In the genomic region with DNA sequence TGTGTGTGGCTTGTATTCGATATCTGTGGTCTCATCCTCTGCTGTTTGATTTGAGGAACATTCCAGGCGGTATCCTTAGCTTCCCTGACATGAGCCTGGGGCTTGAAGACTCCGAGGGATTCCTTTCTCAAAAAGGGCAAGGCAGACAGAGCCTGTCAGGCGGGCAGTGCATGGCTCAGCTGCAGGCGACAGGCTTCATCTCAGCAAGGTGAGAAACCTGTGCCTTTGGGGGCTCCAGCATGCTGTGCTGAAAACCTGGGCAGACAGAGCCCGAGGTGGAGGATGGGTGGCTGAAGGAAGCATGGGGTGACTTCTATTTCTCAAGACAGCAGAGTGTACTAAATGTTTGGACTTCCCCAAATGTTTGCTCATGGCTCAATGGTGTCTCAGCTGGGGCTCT, we compare ENCODE assay signal across 17 mouse cellular contexts. TPM values are rescaled to one million over a fixed set of nuclear protein-coding genes. Genes with fewer than 3 reads are reported as not detected.
A peak's percentile ranks its signal among the peaks of the same experiment; 100 is the strongest.
DNase-seq lines count a peak whose midpoint lies in the region; ATAC-seq and TF ChIP-seq lines count a peak whose summit lies in the region.
"Had no signal": no experiment of that assay in that cellular context is flagged by ENCODE, and none has a peak within 500 bp of the region (broad histone marks: within the 10 kb centered on the region; RNA-seq: fewer than 3 reads in every experiment).

No protein-coding gene starts in this region.

- no peaks in the 10 kb centered on the region for H3K27me3 ChIP-seq in hindbrain, embryonic 13.5 days
- no peaks in the 10 kb centered on the region for H3K27me3 ChIP-seq in hindbrain, embryonic 16.5 days (replicated peaks; ENCODE audit: control insufficient read depth, insufficient read depth, low read length)
- no peaks in the 10 kb centered on the region for H3K27me3 ChIP-seq in CH12.LX (replicated peaks)
- H3K27me3 ChIP-seq: embryonic facial prominence, embryonic 12.5 days; forebrain, embryonic 15.5 days; intestine, embryonic 15.5 days had no signal

- no peak overlapping the region for H3K4me2 ChIP-seq in hindbrain, embryonic 13.5 days
- H3K4me2 ChIP-seq in hindbrain, embryonic 16.5 days (ENCODE audit: low read length): no peak overlapping the region
- H3K4me2 ChIP-seq in CH12.LX (ENCODE audit: insufficient read depth, low read depth, poor library complexity, severe bottlenecking): no peak overlapping the region
- H3K4me2 ChIP-seq: embryonic facial prominence, embryonic 12.5 days; forebrain, embryonic 15.5 days; heart, embryonic 12.5 days; intestine, embryonic 15.5 days had no signal

- WGBS in hindbrain, embryonic 13.5 days: 41% methylated on average over 6 of the region's 6 CpGs
- 41% methylated on average over 6 of the region's 6 CpGs for WGBS in hindbrain, embryonic 16.5 days

- H3K4me1 ChIP-seq in hindbrain, embryonic 13.5 days (replicated peaks): no peaks in the 10 kb centered on the region
- no peaks in the 10 kb centered on the region for H3K4me1 ChIP-seq in hindbrain, embryonic 16.5 days (ENCODE audit: control insufficient read depth, insufficient read depth, low read depth, low read length)
- peaks cover 16 to 85% of the 10 kb centered on the region in 2 experiments for H3K4me1 ChIP-seq in CH12.LX (ENCODE audit: control insufficient read depth in 1 of 2, insufficient read depth in 2 of 2)
- H3K4me1 ChIP-seq: forebrain, embryonic 15.5 days; heart, embryonic 12.5 days; intestine, embryonic 15.5 days had no signal

- no peak for TF ChIP-seq CTCF in CH12.LX (conservative IDR thresholded peaks at IDR 0.05 in 1 of 2, IDR thresholded peaks at IDR 0.05 in 1 of 2; ENCODE audit: low read depth in 2 of 2, low read length in 2 of 2)
- no peak for TF ChIP-seq CTCF in brain, embryonic 14.5 days (IDR thresholded peaks at IDR 0.05; ENCODE audit: borderline replicate concordance, extremely low read depth, insufficient read depth, insufficient read length)

- H3K9me3 ChIP-seq in hindbrain, embryonic 13.5 days: no peaks in the 10 kb centered on the region
- H3K9me3 ChIP-seq in hindbrain, embryonic 16.5 days (ENCODE audit: control insufficient read depth, low read length): no peaks in the 10 kb centered on the region
- no peaks in the 10 kb centered on the region for H3K9me3 ChIP-seq in CH12.LX (replicated peaks; ENCODE audit: low read length)
- H3K9me3 ChIP-seq: embryonic facial prominence, embryonic 12.5 days; forebrain, embryonic 15.5 days; heart, embryonic 12.5 days; intestine, embryonic 15.5 days had no signal

- no peak overlapping the region for H3K4me3 ChIP-seq in hindbrain, embryonic 13.5 days
- no peak overlapping the region for H3K4me3 ChIP-seq in hindbrain, embryonic 16.5 days (ENCODE audit: low read length)
- no peak overlapping the region for H3K4me3 ChIP-seq in CH12.LX (replicated peaks in 1 of 3; ENCODE audit: low read depth in 2 of 3, low read length in 2 of 3, poor library complexity in 1 of 3)
- H3K4me3 ChIP-seq: embryonic facial prominence, embryonic 12.5 days; forebrain, embryonic 15.5 days; heart, adult 2 months; heart, embryonic 12.5 days; intestine, embryonic 15.5 days had no signal

- H3K9ac ChIP-seq in hindbrain, embryonic 13.5 days: no peak overlapping the region
- no peak overlapping the region for H3K9ac ChIP-seq in hindbrain, embryonic 16.5 days (ENCODE audit: low read depth, low read length)
- 0 out of 2 replicates have a peak overlapping the region, but pooled peaks have one; percentile 9 for H3K9ac ChIP-seq in CH12.LX (ENCODE audit: insufficient read depth, low read depth)
- H3K9ac ChIP-seq: embryonic facial prominence, embryonic 12.5 days; forebrain, embryonic 15.5 days; heart, embryonic 12.5 days; intestine, embryonic 15.5 days had no signal

- dilution Hi-C loops in CH12.LX (cut with MboI; ENCODE audit: extremely low pct_ligation_motif_present, extremely low pct_unique_long_range_greater_than_20kb, low sequenced_read_pairs): no loop called here

- peaks cover 38% of the 10 kb centered on the region for H3K79me2 ChIP-seq in CH12.LX (replicated peaks; ENCODE audit: control insufficient read depth, extremely low read depth, insufficient read depth, poor library complexity, severe bottlenecking)

- TF ChIP-seq EP300 in CH12.LX (IDR thresholded peaks at IDR 0.05; ENCODE audit: low read length): no peak

- in situ Hi-C loops in CH12.LX (cut with MboI; ENCODE audit: low pct_ligation_motif_present, low pct_unique_long_range_greater_than_20kb, low sequenced_read_pairs): no loop called here

- DNase-seq in CH12.LX (ENCODE audit: extremely low read depth): peak; percentile 49
- peak; percentile 15 for DNase-seq in brain, embryonic 14.5 days (ENCODE audit: low read depth)
- no peak for DNase-seq in layer of hippocampus, adult 8-10 months (ENCODE audit: low spot score in 2 of 2)
- no peak for DNase-seq in kidney, adult 8-10 months
- DNase-seq: adrenal gland, postnatal 10 days; cerebellum, adult 11-12 months; cerebellum, adult 9-10 months; gastrocnemius, postnatal 10 days; heart, adult 2 months had no signal

- H3K36me3 ChIP-seq in hindbrain, embryonic 13.5 days: no peaks in the 10 kb centered on the region
- no peaks in the 10 kb centered on the region for H3K36me3 ChIP-seq in hindbrain, embryonic 16.5 days (ENCODE audit: control insufficient read depth, insufficient read depth, low read length)
- peaks cover 0 to 43% of the 10 kb centered on the region in 2 experiments for H3K36me3 ChIP-seq in CH12.LX (replicated peaks in 1 of 2; ENCODE audit: control insufficient read depth in 1 of 2, insufficient read depth in 1 of 2, low read length in 1 of 2)
- H3K36me3 ChIP-seq: embryonic facial prominence, embryonic 12.5 days; forebrain, embryonic 15.5 days; G1E; heart, embryonic 12.5 days; intestine, embryonic 15.5 days had no signal

- no peak for TF ChIP-seq RAD21 in CH12.LX (IDR thresholded peaks at IDR 0.05; ENCODE audit: low read depth, low read length)

- H3K27ac ChIP-seq in hindbrain, embryonic 13.5 days: peak overlapping the region; percentile 1; the same call in 1 of the 2 replicates
- H3K27ac ChIP-seq in hindbrain, embryonic 16.5 days (ENCODE audit: low read depth, low read length): no peak overlapping the region
- no peak overlapping the region for H3K27ac ChIP-seq in CH12.LX (ENCODE audit: insufficient read depth, low read depth)
- H3K27ac ChIP-seq: embryonic facial prominence, embryonic 12.5 days; forebrain, embryonic 15.5 days; heart, adult 2 months; intestine, embryonic 15.5 days had no signal

- ATAC-seq in hindbrain, embryonic 13.5 days (ENCODE audit: low FRiP score): no peak
- ATAC-seq in hindbrain, embryonic 16.5 days: no peak
- ATAC-seq in megakaryocyte progenitor cell, adult 5-6 weeks (replicated peaks; ENCODE audit: poor library complexity): 0 out of 2 replicates have a peak, but pooled peaks have one; percentile 15
- ATAC-seq: forebrain, embryonic 15.5 days; intestine, embryonic 15.5 days had no signal

- TF ChIP-seq POLR2A in CH12.LX (IDR thresholded peaks at IDR 0.05; ENCODE audit: low read depth, low read length): no peak
- no peak for TF ChIP-seq POLR2A in brain, embryonic 14.5 days (IDR thresholded peaks at IDR 0.05; ENCODE audit: borderline replicate concordance, extremely low read depth, insufficient read depth, insufficient read length, poor library complexity, severe bottlenecking)

TF ChIP-seq in CH12.LX, 34 proteins besides CTCF, POLR2A, EP300 and RAD21:
- no peak for TF ChIP-seq JUND (conservative IDR thresholded peaks at IDR 0.05; ENCODE audit: low read depth, low read length)
- TF ChIP-seq TBP (conservative IDR thresholded peaks at IDR 0.05; ENCODE audit: low read depth, low read length): no peak
- no peak for TF ChIP-seq KAT2A (IDR thresholded peaks at IDR 0.05; ENCODE audit: insufficient replicate concordance, low read length)
- peak; percentile 34 for TF ChIP-seq ETS1 (conservative IDR thresholded peaks at IDR 0.05; ENCODE audit: low read depth, low read length)
- TF ChIP-seq USF2 (conservative IDR thresholded peaks at IDR 0.05; ENCODE audit: low read depth, low read length): no peak
- no peak for TF ChIP-seq HCFC1 (IDR thresholded peaks at IDR 0.05; ENCODE audit: low read depth, low read length)
- no peak for TF ChIP-seq MAZ (IDR thresholded peaks at IDR 0.05; ENCODE audit: low read depth, low read length)
- TF ChIP-seq BHLHE40 (IDR thresholded peaks at IDR 0.05; ENCODE audit: low read depth, low read length): no peak
TF ChIP-seq in CH12.LX: peak in this region for 1.

RNA-seq across cellular contexts. Expression of a gene that starts 13.6 kb away (rescaled TPM):
- 7.2 and 7.3 TPM in 2 replicates for polyA plus RNA-seq in hindbrain, embryonic 13.5 days (2015; fragmentation: Nextera tagmentation; extraction: Ambion mirVana)
- polyA plus RNA-seq in hindbrain, embryonic 16.5 days (2015; fragmentation: Nextera tagmentation; extraction: Ambion mirVana): 13.8 and 15.0 TPM in 2 replicates
- total RNA-seq in CH12.LX (2012; rRNA removed) (23.5 and 34.7 TPM in 2 replicates), CH12.LX (2014; rRNA removed) (45.8 and 47.9 TPM in 2 replicates)
- polyA plus RNA-seq in CH12.LX (2012; ENCODE audit: insufficient read length, low read depth): 51.6 and 53.7 TPM in 2 replicates
- 4.9 and 6.8 TPM in 2 replicates for polyA plus RNA-seq in brain, embryonic 14.5 days (2012; rRNA removed)
- total RNA-seq in megakaryocyte progenitor cell, adult 5-6 weeks (2015): 0.96 and 1.4 TPM in 2 replicates
- 1.7 and 2.3 TPM in 2 replicates for total RNA-seq in megakaryocyte progenitor cell, adult 5-6 weeks (2017)
- 10 to 100 TPM in 1 of 4 experiments, 1 to 10 TPM in 3; 4.8 to 10.6 (median 7.1) TPM for total RNA-seq in layer of hippocampus, adult 8-10 months (2022)
- polyA plus RNA-seq: G1E had no signal

Comparison
In these comparisons a context has a peak if more than half of its experiments do, and no peak if none do; other contexts are left out.
1. DNase-seq: peak in CH12.LX (single experiment) and brain, embryonic 14.5 days (single experiment); none in layer of hippocampus, adult 8-10 months (0 of 2) and kidney, adult 8-10 months (0 of 2).